Mouse (Mus musculus): ENCODE results near the gene 9530002B09Rik. TPM values are rescaled to one million over a fixed set of nuclear protein-coding genes. Genes with fewer than 3 reads are reported as not detected.

The 9530002B09Rik gene
- total RNA-seq (2021), result not detected
- long read RNA-seq, experiment 1, result 0 reads
- long read RNA-seq, experiment 2, result 0 reads

DNA sequence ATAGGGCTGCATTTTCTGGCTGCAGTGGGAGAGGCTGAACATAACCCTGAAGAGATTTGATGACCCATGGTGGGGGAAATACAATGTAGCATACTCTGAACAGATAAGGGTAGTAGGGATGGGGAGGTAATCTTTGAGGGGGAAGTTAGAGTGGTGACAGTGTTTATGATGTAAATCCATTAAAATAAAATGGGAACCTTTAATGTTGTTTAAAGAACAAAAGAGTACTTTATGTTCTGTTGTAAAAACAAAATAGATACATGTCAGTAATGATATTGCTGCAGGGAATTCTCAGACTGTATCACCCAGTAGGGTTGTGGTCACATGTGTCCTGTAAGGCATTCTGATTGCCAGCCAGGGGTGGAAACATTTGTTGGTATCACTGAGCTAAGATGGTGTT lies at the start of gene 9530002B09Rik:
Gene 9530002B09Rik, plus strand, starts transcription at position 301 of the 400 bp plus-strand sequence.
- DNase-seq (ENCODE audit: low spot score), result no peak

Other genes starting within 250 kb of the 9530002B09Rik start
- 10 to 100 TPM; 11.4 to 12.7 TPM for gene Ppt1, start 147.0 kb downstream of the 9530002B09Rik start, total RNA-seq (2021)
- gene Cap1, start 196.8 kb downstream of the 9530002B09Rik start, total RNA-seq (2021), result 10 to 100 TPM; 16.7 to 25.5 TPM

All from gastrocnemius, adult 18-20 months (tissue).